Mouse (Mus musculus) small intestine, adult 2 months (tissue): ENCODE measurements around the gene Podxl2.

Source experiments
- CTCF ChIP-seq: fragments of 200-500 bp; IDR thresholded peaks from 2 replicates; pipeline ENCODE4 v1.5.1; 2012; ENCODE audit warnings: low read depth, mild to moderate bottlenecking, control low read depth, inconsistent platforms, low read length, moderate library complexity, mixed read lengths; ENCODE audit not compliant: insufficient replicate concordance, insufficient read length; ENCODE audit errors: extremely low read depth
- POLR2A ChIP-seq: fragments of 200-500 bp; IDR thresholded peaks from 2 replicates; pipeline ENCODE4 v1.6.1; 2012; ENCODE audit warnings: low read depth, mild to moderate bottlenecking, control low read depth, inconsistent platforms, low read length, moderate library complexity

DNA sequence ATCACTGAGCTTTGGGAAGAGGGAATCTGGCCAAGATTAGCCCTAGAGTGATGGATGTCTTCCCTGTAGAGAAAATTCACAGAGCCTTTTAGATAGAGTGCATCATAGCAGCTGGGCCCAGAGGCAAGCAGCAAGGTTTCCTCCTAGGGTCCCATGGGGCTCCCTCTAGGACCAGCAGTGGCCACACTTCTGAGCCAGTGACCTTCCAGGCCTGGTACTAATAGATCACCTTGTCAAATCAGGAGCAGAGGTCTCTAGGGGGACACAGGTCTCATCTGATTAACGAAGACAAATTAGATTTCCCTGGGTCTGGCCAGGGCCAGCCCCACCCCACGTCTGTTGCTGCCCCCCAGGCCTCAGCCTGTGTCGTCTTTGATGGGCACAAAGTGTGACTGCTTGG lies 64.6 kb downstream of the Podxl2 start:
- TF ChIP-seq POLR2A = no peak
- TF ChIP-seq CTCF = no peak
